10 mouse cellular contexts compared by ENCODE assay signal in genomic region chr7:131182685-131183084, GRCm38 (mm10). TPM values are rescaled to one million over a fixed set of nuclear protein-coding genes. Genes with fewer than 3 reads are reported as not detected.
DNase-seq lines count a peak whose midpoint lies in the region; TF ChIP-seq lines count a peak whose summit lies in the region.
"Had no signal": no experiment of that assay in that cellular context is flagged by ENCODE, and none has a peak within 500 bp of the region (broad histone marks: within the 10 kb centered on the region; RNA-seq: fewer than 3 reads in every experiment).

No protein-coding gene starts in this region.

- intact Hi-C loops in gastrocnemius, postnatal 14 days (cut with DNase I; ENCODE audit: low total_unique reads), result no loop called here

- peak; percentile 64 for TF ChIP-seq CTCF in brain, embryonic 14.5 days (IDR thresholded peaks at IDR 0.05; ENCODE audit: borderline replicate concordance, extremely low read depth, insufficient read depth, insufficient read length)
- TF ChIP-seq CTCF in olfactory bulb, adult 2 months (IDR thresholded peaks at IDR 0.05; ENCODE audit: insufficient read depth, low read depth, low read length), result peak; percentile 39; the same call in 1 of the 2 replicates

- peak; percentile 10 for DNase-seq in gastrocnemius, postnatal 14 days
- DNase-seq in gastrocnemius, postnatal 25 days, result no peak
- peak; percentile 28 for DNase-seq in right cerebral cortex, adult 18-20 months
- no peak for DNase-seq in right cerebral cortex, postnatal 36 days (ENCODE audit: low spot score in 2 of 2)
- DNase-seq in brain, embryonic 14.5 days (ENCODE audit: low read depth), result peak; percentile 23
- DNase-seq in kidney, postnatal 4 days, result peak; percentile 67 to 70
- no peak for DNase-seq in MN1 (ENCODE audit: low spot score)

- TF ChIP-seq POLR2A in brain, embryonic 14.5 days (IDR thresholded peaks at IDR 0.05; ENCODE audit: borderline replicate concordance, extremely low read depth, insufficient read depth, insufficient read length, poor library complexity, severe bottlenecking), result no peak
- no peak for TF ChIP-seq POLR2A in olfactory bulb, adult 2 months (IDR thresholded peaks at IDR 0.05; ENCODE audit: insufficient read depth, low read depth, low read length)

- no peak overlapping the region for H3K4me3 ChIP-seq in olfactory bulb, adult 2 months (ENCODE audit: insufficient read depth, low read depth, low read length)
- H3K4me3 ChIP-seq: neural tube, embryonic 12.5 days had no signal

- WGBS in olfactory bulb, adult 2 months, result 43% methylated on average over 4 of the region's 4 CpGs

- no peak overlapping the region for H3K27ac ChIP-seq in olfactory bulb, adult 2 months (ENCODE audit: insufficient read depth, low read depth, low read length)
- H3K27ac ChIP-seq: neural tube, embryonic 12.5 days had no signal

- H3K4me1 ChIP-seq in olfactory bulb, adult 2 months (ENCODE audit: control insufficient read depth, insufficient read depth, low read length), result no peaks in the 10 kb centered on the region
- H3K4me1 ChIP-seq: neural tube, embryonic 12.5 days had no signal

RNA-seq across cellular contexts. Expression of gene 5430419D17Rik, which starts 8.5 kb away (rescaled TPM):
- not detected for total RNA-seq in gastrocnemius, postnatal 14 days (2021)
- total RNA-seq in gastrocnemius, postnatal 25 days (2021), result not detected
- polyA plus RNA-seq in brain, embryonic 14.5 days (2012; rRNA removed), result 0.01 TPM in 2 replicates
- not detected in 2 replicates for polyA plus RNA-seq in olfactory bulb, adult 2 months (2012; ENCODE audit: insufficient read depth, insufficient read length, low replicate concordance, missing spikeins)
- polyA plus RNA-seq: large intestine, adult 2 months; neural tube, embryonic 12.5 days had no signal

RNA-seq across cellular contexts. Expression of gene 4933402N03Rik, which starts 36.6 kb away (rescaled TPM):
- not detected for total RNA-seq in gastrocnemius, postnatal 14 days (2021)
- total RNA-seq in gastrocnemius, postnatal 25 days (2021), result not detected
- not detected in 2 replicates for polyA plus RNA-seq in brain, embryonic 14.5 days (2012; rRNA removed)
- polyA plus RNA-seq in olfactory bulb, adult 2 months (2012; ENCODE audit: insufficient read depth, insufficient read length, low replicate concordance, missing spikeins), result not detected in 2 replicates
- polyA plus RNA-seq: large intestine, adult 2 months; neural tube, embryonic 12.5 days had no signal

Comparison
In these comparisons a context has a peak if more than half of its experiments do, and no peak if none do; other contexts are left out.
1. DNase-seq: peak in gastrocnemius, postnatal 14 days (single experiment), right cerebral cortex, adult 18-20 months (single experiment), brain, embryonic 14.5 days (single experiment) and kidney, postnatal 4 days (2 of 2); none in gastrocnemius, postnatal 25 days (single experiment), right cerebral cortex, postnatal 36 days (0 of 2) and MN1 (single experiment).